Mouse (Mus musculus) hindbrain, embryonic 13.5 days (tissue): ENCODE data around the gene Srrm1. TPM values are rescaled to one million over a fixed set of nuclear protein-coding genes. Genes with fewer than 3 reads are reported as not detected.

ENCODE experiments used
- ATAC-seq: fragments of 200-750 bp; cut with Nextera tagmentation; 2 replicates; pipeline ENCODE4 v1.8.0; 2017; ENCODE audit warnings: moderate TSS enrichment; ENCODE audit not compliant: low FRiP score
- H3K27ac ChIP-seq: fragments of 300-500 bp; sonication (generic); 2 replicates; pipeline ENCODE4 v1.5.1; 2015; ENCODE audit warnings: inconsistent platforms, mild to moderate bottlenecking, moderate library complexity
- H3K27me3 ChIP-seq: fragments of 300-500 bp; sonication (generic); 2 replicates; pipeline ENCODE4 v1.6.1; 2015; ENCODE audit warnings: mild to moderate bottlenecking, inconsistent platforms
- H3K36me3 ChIP-seq: fragments of 300-500 bp; sonication (generic); 2 replicates; pipeline ENCODE4 v1.6.1; 2015; ENCODE audit warnings: mild to moderate bottlenecking, inconsistent platforms
- H3K4me1 ChIP-seq: fragments of 300-500 bp; sonication (generic); replicated peaks from 2 replicates; pipeline ENCODE4 v1.6.1; 2015; ENCODE audit warnings: inconsistent platforms
- H3K4me2 ChIP-seq: fragments of 300-500 bp; sonication (generic); 2 replicates; pipeline ENCODE4 v1.6.1; 2015; ENCODE audit warnings: inconsistent platforms, mild to moderate bottlenecking, moderate library complexity
- H3K4me3 ChIP-seq: fragments of 300-500 bp; sonication (generic); 2 replicates; pipeline ENCODE4 v1.5.1; 2015; ENCODE audit warnings: mild to moderate bottlenecking, inconsistent platforms
- H3K9ac ChIP-seq: fragments of 300-500 bp; sonication (generic); 2 replicates; pipeline ENCODE4 v1.6.1; 2015; ENCODE audit warnings: mild to moderate bottlenecking, inconsistent platforms
- H3K9me3 ChIP-seq: fragments of 300-500 bp; sonication (generic); 2 replicates; pipeline ENCODE4 v1.6.1; 2016; ENCODE audit warnings: inconsistent platforms
- WGBS: fragments of 180-500 bp; shearing (Covaris S2); methylation state at CpG from one replicate; pipeline ENCODE4 v1.1.7; 2015; 5-methylcytosine and 5-hydroxymethylcytosine counted together
- polyA plus RNA-seq: library from polyadenylated mRNA; unstranded; fragments of >200 nt; fragmentation: Nextera tagmentation; extraction: Ambion mirVana; gene quantifications from 2 replicates; pipeline ENCODE4 v1.2.1, GENCODE M21; 2015

Gene Srrm1
- 215 and 220 TPM in 2 replicates for polyA plus RNA-seq

DNA sequence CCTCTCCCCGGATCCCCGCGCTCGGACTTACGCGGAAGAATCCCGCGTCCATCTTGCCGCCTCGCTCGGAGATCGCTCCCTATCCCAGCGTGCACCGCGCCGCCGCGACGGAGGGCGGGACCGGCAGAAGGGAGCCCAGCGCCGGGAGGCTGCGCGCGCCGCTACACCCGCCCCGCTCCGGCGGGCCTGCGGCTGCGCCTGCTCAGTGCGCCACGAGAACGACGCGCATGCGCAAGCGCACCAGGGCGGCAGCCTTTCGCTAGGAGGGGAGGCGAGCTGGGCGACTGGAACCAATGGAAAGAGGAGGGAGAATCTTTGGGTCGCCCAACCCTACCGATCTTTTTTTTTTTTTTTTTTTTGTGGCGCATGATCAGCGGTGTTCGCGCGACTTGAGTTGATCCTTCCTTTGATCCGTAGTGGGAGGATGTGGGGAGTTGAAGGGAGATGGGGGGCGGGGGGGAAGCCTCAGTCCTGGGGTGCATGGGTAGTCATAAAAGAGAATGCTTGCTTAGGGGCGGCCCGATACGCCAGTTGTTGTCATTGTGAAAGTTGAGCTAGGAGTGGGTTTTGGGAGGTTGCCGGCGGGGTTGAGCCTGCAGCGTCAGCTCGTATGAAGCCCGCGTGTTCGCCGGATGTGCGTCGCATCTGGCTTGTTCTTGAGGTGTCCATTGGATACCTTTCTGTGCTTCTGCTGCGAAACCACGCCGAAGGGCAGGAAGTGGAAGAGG lies at the start of gene Srrm1:
Gene Srrm1 (minus strand): TSS at position 256 of the 728 bp plus-strand sequence.
- peak; percentile 93 for ATAC-seq
- peak within 1 kb of the TSS; percentile 96 for H3K27ac ChIP-seq
- peaks cover 9% of the 10 kb centered on the region; the same call in 1 of the 2 replicates for H3K36me3 ChIP-seq
- peak within 1 kb of the TSS; percentile 82 for H3K4me2 ChIP-seq
- H3K9ac ChIP-seq = peak within 1 kb of the TSS; percentile 99
- WGBS = under 1% methylated on average over 69 of the region's 69 CpGs
- H3K9me3 ChIP-seq = no peaks in the 10 kb centered on the region
- peak within 1 kb of the TSS; percentile 99 for H3K4me3 ChIP-seq
- 0 out of 2 replicates have a peak, but pooled peaks cover 9% of the 10 kb centered on the region for H3K27me3 ChIP-seq
- H3K4me1 ChIP-seq = peaks cover 22% of the 10 kb centered on the region

DNA sequence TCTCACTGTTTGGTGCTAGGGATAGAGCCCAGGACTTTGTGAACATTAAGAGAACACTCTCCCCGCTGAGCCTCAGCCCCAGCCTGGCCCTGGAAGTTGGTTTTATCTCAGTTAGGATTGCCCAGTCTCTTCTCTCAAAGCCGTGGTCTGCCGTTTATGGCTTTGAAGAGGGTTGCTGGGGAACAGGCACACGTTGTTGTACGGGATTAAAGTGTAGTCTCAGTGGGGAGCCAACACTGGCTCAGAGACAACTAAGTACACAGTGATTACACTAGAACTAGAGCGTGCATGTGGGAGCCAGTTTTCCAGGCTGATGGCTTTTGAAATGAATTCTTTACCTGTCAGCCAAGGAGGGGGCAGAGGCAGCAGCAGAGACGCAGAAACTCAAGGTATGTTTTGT lies 48.8 kb upstream of the Srrm1 start:
- ATAC-seq = no peak
- Histone ChIP-seq H3K27ac (no peak overlapping the region), H3K9ac (no peak overlapping the region), H3K4me3 (no peak overlapping the region), H3K9me3 (no peaks in the 10 kb centered on the region), H3K4me2 (no peak overlapping the region), H3K36me3 (no peaks in the 10 kb centered on the region), H3K4me1 (peaks cover 13% of the 10 kb centered on the region), H3K27me3 (peaks cover 32% of the 10 kb centered on the region)
- 42% methylated on average over 7 of the region's 7 CpGs for WGBS

DNA sequence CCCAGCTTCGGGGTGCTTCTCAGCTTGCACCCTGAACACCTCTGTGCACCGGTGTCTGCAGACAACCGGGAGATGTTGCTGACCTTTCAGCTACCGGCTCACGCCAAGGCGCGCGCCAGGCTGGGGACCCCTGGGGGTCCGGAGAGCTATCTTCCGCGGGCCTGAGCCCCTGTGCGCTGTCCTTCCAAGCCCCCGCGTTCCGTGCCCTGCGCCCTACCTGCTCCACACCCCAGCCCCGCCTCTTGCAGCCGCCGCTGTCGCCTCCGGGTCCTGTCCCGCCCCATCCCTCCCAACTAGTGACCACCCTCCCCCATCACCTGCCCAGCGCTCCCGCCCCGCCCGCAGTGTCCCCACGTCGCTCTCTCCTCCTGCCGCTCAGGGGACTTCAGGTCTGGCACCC lies 44.9 kb upstream of the Srrm1 start, which contains the start of gene Ncmap:
Gene Ncmap (minus strand): TSS at position 237 of the 400 bp plus-strand sequence.
- Histone ChIP-seq H3K9me3 (no peaks in the 10 kb centered on the region), H3K4me2 (peak within 1 kb of the TSS; percentile 60), H3K27ac (no peak within 1 kb of the TSS), H3K9ac (peak within 1 kb of the TSS; percentile 62), H3K4me3 (peak within 1 kb of the TSS; percentile 37), H3K27me3 (peaks cover 51% of the 10 kb centered on the region), H3K4me1 (peaks cover 13% of the 10 kb centered on the region), H3K36me3 (no peaks in the 10 kb centered on the region)
- 3% methylated on average over 19 of the region's 29 CpGs for WGBS
- no peak for ATAC-seq

DNA sequence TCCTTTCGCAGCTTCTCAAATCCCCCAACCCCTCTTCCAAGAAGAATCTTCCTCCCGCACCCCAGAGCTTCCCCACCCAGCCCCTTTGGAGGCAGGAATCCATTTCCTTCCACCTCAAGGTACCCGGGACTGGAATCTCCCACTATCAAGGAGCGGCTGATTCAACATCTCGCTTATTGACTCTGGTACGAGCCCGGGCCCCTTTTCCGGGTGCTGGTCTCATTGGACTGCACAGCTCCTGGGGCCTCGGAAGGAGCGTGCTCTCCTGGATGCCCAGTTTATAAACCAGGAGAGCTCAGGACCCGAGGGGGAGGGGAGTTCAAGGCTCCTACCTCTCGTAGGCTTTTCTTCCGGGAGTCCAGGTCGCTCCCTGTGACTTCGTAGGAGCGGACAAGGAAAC lies 44.4 kb upstream of the Srrm1 start:
- ATAC-seq = no peak
- WGBS = 3% methylated on average over 16 of the region's 16 CpGs
- Histone ChIP-seq H3K4me1 (peaks cover 13% of the 10 kb centered on the region), H3K9me3 (no peaks in the 10 kb centered on the region), H3K27ac (no peak overlapping the region), H3K4me2 (peak overlapping the region; percentile 60), H3K27me3 (peaks cover 51% of the 10 kb centered on the region), H3K36me3 (no peaks in the 10 kb centered on the region), H3K9ac (peak overlapping the region; percentile 62; the same call in 1 of the 2 replicates), H3K4me3 (peak overlapping the region; percentile 37)

DNA sequence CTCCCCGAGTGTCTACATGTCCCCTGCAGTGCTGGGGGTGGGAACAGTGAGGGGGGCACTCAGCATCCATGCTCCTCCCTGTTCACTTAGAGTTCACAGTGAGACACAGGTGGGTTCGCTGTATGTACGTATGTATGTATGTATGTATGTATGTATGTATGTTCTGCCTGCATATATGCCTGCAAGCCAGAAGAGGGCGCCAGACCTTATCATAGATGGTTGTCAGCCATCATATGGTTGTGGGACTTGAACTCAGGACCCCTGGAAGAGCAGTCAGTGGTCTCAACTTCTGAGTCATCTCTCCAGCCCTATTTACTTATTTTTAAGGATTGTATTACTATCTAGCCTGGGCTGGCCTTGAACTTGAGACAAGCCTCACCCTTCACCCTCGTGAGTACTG lies 43.2 kb upstream of the Srrm1 start:
- Histone ChIP-seq H3K4me1 (peaks cover 13% of the 10 kb centered on the region), H3K36me3 (no peaks in the 10 kb centered on the region), H3K4me2 (no peak overlapping the region), H3K27ac (no peak overlapping the region), H3K27me3 (peaks cover 50% of the 10 kb centered on the region), H3K9ac (no peak overlapping the region), H3K9me3 (no peaks in the 10 kb centered on the region), H3K4me3 (no peak overlapping the region)
- WGBS = 90% methylated on average over 5 of the region's 5 CpGs
- ATAC-seq = no peak

DNA sequence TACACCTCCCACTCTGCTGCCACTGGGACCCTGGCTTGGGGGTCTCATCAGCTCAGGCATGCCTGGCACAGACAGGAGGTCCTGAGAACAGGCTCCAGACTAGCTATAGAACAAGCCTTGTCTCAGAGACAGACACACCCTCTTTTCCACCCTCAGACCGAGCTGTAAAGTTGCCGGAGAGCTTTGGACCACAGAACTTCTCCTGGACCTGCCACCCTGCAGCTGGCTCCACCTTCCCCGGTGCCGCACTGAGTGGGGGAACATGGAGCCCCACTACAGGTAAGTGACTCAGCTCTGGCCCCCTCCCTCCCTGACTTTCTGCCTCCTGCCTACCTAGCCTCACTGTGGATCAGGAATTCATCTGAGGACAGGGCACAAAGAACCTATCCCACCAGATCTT lies 42.3 kb upstream of the Srrm1 start:
- H3K4me1 ChIP-seq = peaks cover 13% of the 10 kb centered on the region
- H3K4me2 ChIP-seq = no peak overlapping the region
- WGBS = 89% methylated on average over 4 of the region's 4 CpGs
- H3K9ac ChIP-seq = no peak overlapping the region
- H3K27me3 ChIP-seq = peaks cover 49% of the 10 kb centered on the region
- H3K4me3 ChIP-seq = no peak overlapping the region
- H3K27ac ChIP-seq = no peak overlapping the region
- no peak for ATAC-seq
- no peaks in the 10 kb centered on the region for H3K36me3 ChIP-seq
- H3K9me3 ChIP-seq = no peaks in the 10 kb centered on the region

DNA sequence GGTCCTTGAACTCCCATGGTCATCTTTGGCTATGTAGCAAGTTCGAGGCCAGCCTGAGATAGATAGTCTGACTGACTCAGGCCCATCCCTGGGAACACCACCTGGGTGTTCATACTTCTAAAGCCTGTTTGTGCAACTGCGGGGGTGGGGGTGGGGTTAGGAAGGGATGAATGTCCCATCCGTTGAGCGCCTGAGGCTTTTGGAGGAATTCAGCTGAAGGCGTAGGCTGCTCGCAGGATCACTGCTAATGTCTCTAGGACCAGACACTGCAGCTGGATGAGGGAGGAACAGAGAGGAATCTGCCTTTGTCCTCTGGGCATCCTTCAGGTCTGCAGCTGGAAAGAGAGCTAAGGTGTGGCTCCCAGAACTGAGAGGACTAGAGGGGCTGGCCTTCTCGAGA lies 41.5 kb upstream of the Srrm1 start:
- Histone ChIP-seq H3K36me3 (no peaks in the 10 kb centered on the region), H3K27me3 (peaks cover 47% of the 10 kb centered on the region), H3K9me3 (no peaks in the 10 kb centered on the region), H3K27ac (no peak overlapping the region), H3K4me2 (no peak overlapping the region), H3K4me1 (peaks cover 13% of the 10 kb centered on the region), H3K4me3 (no peak overlapping the region), H3K9ac (no peak overlapping the region)
- no peak for ATAC-seq
- 85% methylated on average over 7 of the region's 7 CpGs for WGBS

DNA sequence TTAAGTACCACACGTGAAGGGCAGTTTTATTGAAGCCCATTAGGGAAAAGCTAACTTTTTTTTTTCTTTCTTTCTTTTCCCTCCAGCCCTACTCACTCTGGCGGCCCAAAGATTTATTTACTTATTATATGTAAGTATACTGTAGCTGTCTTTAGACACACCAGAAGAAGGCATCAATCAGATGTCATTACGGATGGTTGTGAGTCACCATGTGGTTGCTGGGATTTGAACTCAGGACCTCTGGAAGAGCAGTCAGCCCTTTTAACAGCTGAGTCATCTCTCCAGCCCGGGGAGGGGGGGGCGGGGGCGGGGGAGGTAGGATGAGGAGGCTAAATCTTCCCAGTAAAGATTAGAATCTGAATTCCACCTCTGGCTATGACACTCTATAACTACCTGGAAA lies 40.3 kb upstream of the Srrm1 start:
- Histone ChIP-seq H3K9ac (no peak overlapping the region), H3K36me3 (no peaks in the 10 kb centered on the region), H3K4me1 (peaks cover 10% of the 10 kb centered on the region), H3K4me2 (no peak overlapping the region), H3K27me3 (peaks cover 35% of the 10 kb centered on the region), H3K9me3 (no peaks in the 10 kb centered on the region), H3K4me3 (no peak overlapping the region), H3K27ac (no peak overlapping the region)
- ATAC-seq = no peak
- 81% methylated on average over 6 of the region's 6 CpGs for WGBS

DNA sequence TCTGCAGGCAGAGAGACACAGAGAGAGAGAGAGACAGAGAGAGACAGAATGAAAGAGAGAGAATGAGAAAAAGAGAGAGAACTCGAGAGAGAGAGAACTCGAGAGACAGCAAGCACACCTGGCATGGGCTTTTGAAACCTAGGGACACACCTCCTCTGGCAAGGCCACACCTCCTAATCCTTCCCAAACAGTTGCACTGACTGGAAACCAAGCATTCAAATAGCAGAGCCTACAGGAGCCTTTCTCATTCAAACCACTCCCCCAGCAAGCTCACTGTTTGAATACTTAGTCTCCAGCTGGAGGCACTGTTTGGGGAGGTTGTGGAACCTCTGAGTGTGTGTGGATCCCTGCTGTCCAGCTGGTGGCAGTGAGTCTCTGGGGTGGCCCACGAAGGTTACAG lies 39.7 kb upstream of the Srrm1 start:
- H3K9ac ChIP-seq = no peak overlapping the region

DNA sequence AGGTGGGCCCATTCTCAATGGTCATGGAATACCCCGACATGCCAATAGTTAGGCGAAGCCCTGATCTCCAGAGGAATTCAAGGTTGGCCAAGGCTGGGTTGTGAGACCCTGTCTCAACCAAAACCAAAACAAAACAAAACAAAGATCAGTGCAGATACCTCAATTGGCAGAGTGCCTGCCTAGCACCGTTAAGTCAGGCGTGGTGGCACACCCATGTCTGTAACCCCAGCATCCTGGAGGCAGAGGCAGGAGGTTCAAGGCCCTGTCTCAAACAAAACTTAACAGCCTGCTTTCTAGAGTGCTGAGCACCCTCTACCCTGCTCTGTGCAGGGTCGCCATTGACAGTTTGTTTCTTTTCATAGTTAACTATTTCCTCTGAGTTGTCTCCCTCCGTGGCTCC lies 37.9 kb upstream of the Srrm1 start:
- no peaks in the 10 kb centered on the region for H3K4me1 ChIP-seq
- no peak overlapping the region for H3K27ac ChIP-seq
- H3K9ac ChIP-seq = no peak overlapping the region
- H3K27me3 ChIP-seq = peaks cover 11% of the 10 kb centered on the region
- H3K9me3 ChIP-seq = no peaks in the 10 kb centered on the region
- no peak overlapping the region for H3K4me2 ChIP-seq
- no peak for ATAC-seq
- WGBS = 65% methylated on average over 6 of the region's 6 CpGs
- H3K4me3 ChIP-seq = no peak overlapping the region
- no peaks in the 10 kb centered on the region for H3K36me3 ChIP-seq

More for the DNA sequence above, 39.7 kb upstream of the Srrm1 start:
- H3K4me1 ChIP-seq = peaks cover 5% of the 10 kb centered on the region
- no peaks in the 10 kb centered on the region for H3K9me3 ChIP-seq
- no peak overlapping the region for H3K27ac ChIP-seq
- H3K4me2 ChIP-seq = no peak overlapping the region
- H3K36me3 ChIP-seq = no peaks in the 10 kb centered on the region
- 91% methylated on average over 3 of the region's 3 CpGs for WGBS
- H3K27me3 ChIP-seq = peaks cover 29% of the 10 kb centered on the region
- no peak for ATAC-seq
- H3K4me3 ChIP-seq = no peak overlapping the region

DNA sequence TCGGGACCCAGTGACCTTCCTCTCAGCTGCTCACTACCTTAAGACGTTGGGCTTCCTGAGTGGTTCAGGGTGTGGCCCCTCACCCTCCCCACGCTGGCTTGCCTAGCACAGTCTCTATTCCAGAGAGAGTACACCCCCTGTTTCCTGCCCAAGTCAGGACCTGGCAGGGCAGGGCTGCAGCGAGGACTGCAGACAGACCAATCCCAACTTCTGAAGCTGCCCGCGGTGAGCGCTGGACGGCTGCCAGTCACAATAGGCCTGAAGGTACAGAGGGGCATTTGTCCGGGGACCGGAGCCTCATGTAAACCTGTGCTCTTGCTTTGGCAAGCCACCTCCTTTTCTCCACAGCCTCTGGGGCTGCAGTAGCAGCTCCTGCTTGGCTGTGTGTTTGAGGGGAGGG lies 32.5 kb upstream of the Srrm1 start:
- ATAC-seq = no peak
- Histone ChIP-seq H3K4me3 (no peak overlapping the region), H3K4me1 (peaks cover 6% of the 10 kb centered on the region), H3K27me3 (0 out of 2 replicates have a peak, but pooled peaks cover 9% of the 10 kb centered on the region), H3K36me3 (no peaks in the 10 kb centered on the region), H3K9ac (no peak overlapping the region), H3K9me3 (no peaks in the 10 kb centered on the region), H3K4me2 (no peak overlapping the region), H3K27ac (no peak overlapping the region)
- 57% methylated on average over 10 of the region's 10 CpGs for WGBS

DNA sequence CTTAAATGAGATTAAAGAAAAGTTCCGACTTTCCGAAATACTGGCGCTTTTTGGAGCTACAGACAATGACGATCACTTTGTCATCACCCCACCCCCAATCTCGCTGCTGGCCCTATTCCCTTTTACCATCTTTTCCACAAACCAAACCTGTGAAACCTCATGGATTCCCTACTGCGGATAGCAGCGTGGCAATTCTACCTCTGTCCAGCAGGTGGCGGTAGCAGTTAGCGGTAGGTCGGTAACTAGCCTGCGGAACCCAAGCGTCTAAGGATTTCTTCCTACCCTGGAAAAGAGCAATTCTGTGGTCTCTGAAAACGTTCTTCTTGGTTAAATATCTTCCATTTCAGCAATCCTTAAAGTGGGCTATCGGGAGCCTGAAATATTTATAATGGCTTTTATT lies 29.2 kb upstream of the Srrm1 start:
- H3K9me3 ChIP-seq = no peaks in the 10 kb centered on the region
- H3K4me2 ChIP-seq = no peak overlapping the region
- no peak overlapping the region for H3K4me3 ChIP-seq
- H3K36me3 ChIP-seq = no peaks in the 10 kb centered on the region
- H3K27ac ChIP-seq = no peak overlapping the region
- H3K27me3 ChIP-seq = 0 out of 2 replicates have a peak, but pooled peaks cover 9% of the 10 kb centered on the region
- no peak for ATAC-seq
- 5% methylated on average over 14 of the region's 14 CpGs for WGBS
- no peak overlapping the region for H3K9ac ChIP-seq
- peaks cover 6% of the 10 kb centered on the region for H3K4me1 ChIP-seq

DNA sequence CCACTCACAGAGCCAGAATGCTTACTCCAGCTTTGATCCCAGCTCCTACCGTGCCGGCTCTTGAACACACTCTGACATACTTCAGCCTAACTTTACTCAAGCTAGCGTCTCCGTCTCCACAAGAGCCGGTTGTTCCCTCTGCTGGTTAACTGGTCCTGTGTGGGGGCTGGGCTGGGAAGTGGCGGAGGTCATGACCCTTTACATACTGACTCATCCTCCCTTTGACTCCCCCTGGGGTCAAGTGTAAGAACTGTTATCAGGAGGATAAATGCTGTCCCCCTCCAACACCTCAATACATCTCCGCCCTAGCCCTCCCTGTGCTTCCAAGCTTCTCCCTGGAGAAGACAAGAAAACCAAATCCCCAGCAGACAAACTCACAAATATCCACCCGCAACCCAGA lies 28.2 kb upstream of the Srrm1 start:
- Histone ChIP-seq H3K36me3 (no peaks in the 10 kb centered on the region), H3K9ac (no peak overlapping the region), H3K27ac (no peak overlapping the region), H3K9me3 (no peaks in the 10 kb centered on the region), H3K27me3 (0 out of 2 replicates have a peak, but pooled peaks cover 9% of the 10 kb centered on the region), H3K4me1 (peaks cover 6% of the 10 kb centered on the region), H3K4me3 (no peak overlapping the region), H3K4me2 (no peak overlapping the region)
- 53% methylated on average over 8 of the region's 8 CpGs for WGBS
- ATAC-seq = no peak
